11 mouse cellular contexts compared by ENCODE assay signal in the genomic region with DNA sequence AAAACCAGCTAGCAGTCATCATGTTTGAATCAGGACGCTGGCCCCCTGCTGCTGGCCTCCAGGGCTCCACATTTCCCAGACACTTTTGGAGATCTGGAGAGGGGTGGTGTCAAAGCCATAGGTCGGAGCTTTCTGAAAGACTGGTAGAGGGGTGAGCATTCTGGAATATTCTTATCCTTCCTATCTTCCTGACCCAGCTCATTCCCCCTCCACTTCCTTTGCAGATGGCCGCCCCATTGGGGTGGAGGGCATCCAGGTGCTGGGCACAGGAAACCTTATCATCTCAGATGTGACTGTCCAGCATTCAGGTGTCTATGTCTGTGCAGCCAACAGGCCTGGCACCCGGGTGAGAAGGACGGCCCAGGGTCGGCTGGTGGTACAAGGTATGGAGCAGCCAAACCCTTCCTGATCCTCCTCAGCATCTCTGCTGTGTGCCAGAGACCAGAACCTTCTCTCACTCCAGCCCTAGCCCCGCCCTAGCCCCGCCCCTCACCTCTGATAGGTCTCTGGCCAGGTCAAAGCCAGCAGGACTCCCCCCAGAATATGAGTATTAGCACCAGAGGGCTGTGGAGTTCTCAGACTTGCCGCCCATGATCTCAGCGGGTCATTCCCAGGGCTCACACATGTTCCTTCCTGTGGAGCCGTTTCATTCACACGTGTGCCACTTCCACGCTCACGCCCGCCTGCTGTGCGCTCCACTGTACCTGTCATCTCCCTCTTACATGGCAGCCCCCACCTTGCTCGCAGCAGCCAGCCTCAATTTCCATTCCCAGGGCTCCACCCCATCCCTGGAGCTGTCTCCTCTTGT. TPM values are rescaled to one million over a fixed set of nuclear protein-coding genes. Genes with fewer than 3 reads are reported as not detected.
DNase-seq lines count a peak whose midpoint lies in the region; ATAC-seq lines count a peak whose summit lies in the region.
"Had no signal": no experiment of that assay in that cellular context is flagged by ENCODE, and none has a peak within 500 bp of the region (broad histone marks: within the 10 kb centered on the region; RNA-seq: fewer than 3 reads in every experiment).

No protein-coding gene starts in this region.

- H3K4me2 ChIP-seq in kidney, embryonic 15.5 days, result peak overlapping the region; percentile 45
- 0 out of 2 replicates have a peak overlapping the region, but pooled peaks have one; percentile 29 for H3K4me2 ChIP-seq in embryonic facial prominence, embryonic 14.5 days (ENCODE audit: low read depth, low read length)
- H3K4me2 ChIP-seq in limb, embryonic 13.5 days (replicated peaks), result peak overlapping the region; percentile 37
- H3K4me2 ChIP-seq in neural tube, embryonic 15.5 days, result peak overlapping the region; percentile 26; the same call in 1 of the 2 replicates

- 23% methylated on average over 17 of the region's 17 CpGs for WGBS in kidney, embryonic 15.5 days
- WGBS in embryonic facial prominence, embryonic 14.5 days, result 41% methylated on average over 17 of the region's 17 CpGs
- 20% methylated on average over 17 of the region's 17 CpGs for WGBS in limb, embryonic 13.5 days
- WGBS in neural tube, embryonic 15.5 days, result 32% methylated on average over 17 of the region's 17 CpGs

- no peak overlapping the region for H3K4me3 ChIP-seq in kidney, embryonic 15.5 days (replicated peaks)
- H3K4me3 ChIP-seq in embryonic facial prominence, embryonic 14.5 days (ENCODE audit: low read depth, low read length), result no peak overlapping the region
- H3K4me3 ChIP-seq in limb, embryonic 13.5 days, result no peak overlapping the region
- H3K4me3 ChIP-seq in neural tube, embryonic 15.5 days (replicated peaks), result no peak overlapping the region

- no peak overlapping the region for H3K27ac ChIP-seq in kidney, embryonic 15.5 days
- H3K27ac ChIP-seq in embryonic facial prominence, embryonic 14.5 days (replicated peaks; ENCODE audit: low read depth, low read length), result no peak overlapping the region
- H3K27ac ChIP-seq in limb, embryonic 13.5 days, result no peak overlapping the region
- H3K27ac ChIP-seq in neural tube, embryonic 15.5 days (replicated peaks), result peak overlapping the region; percentile 77

- H3K27me3 ChIP-seq in kidney, embryonic 15.5 days, result peaks cover 21% of the 10 kb centered on the region
- no peaks in the 10 kb centered on the region for H3K27me3 ChIP-seq in embryonic facial prominence, embryonic 14.5 days (replicated peaks; ENCODE audit: control insufficient read depth, insufficient read depth, low read length)
- peaks cover 88% of the 10 kb centered on the region for H3K27me3 ChIP-seq in limb, embryonic 13.5 days
- no peaks in the 10 kb centered on the region for H3K27me3 ChIP-seq in neural tube, embryonic 15.5 days (replicated peaks)

- no peaks in the 10 kb centered on the region for H3K9me3 ChIP-seq in kidney, embryonic 15.5 days (replicated peaks)
- H3K9me3 ChIP-seq in embryonic facial prominence, embryonic 14.5 days (ENCODE audit: control insufficient read depth, low read length), result no peaks in the 10 kb centered on the region
- H3K9me3 ChIP-seq in limb, embryonic 13.5 days, result no peaks in the 10 kb centered on the region
- no peaks in the 10 kb centered on the region for H3K9me3 ChIP-seq in neural tube, embryonic 15.5 days (replicated peaks)

- DNase-seq in kidney, adult 8-10 months, result no peak
- no peak for DNase-seq in embryonic facial prominence, embryonic 14.5 days (ENCODE audit: low spot score)
- no peak for DNase-seq in ovary, postnatal 10 days (ENCODE audit: low spot score)
- no peak for DNase-seq in gastrocnemius, adult 18-20 months (ENCODE audit: low spot score)
- DNase-seq in spleen, adult 12 weeks (ENCODE audit: low spot score), result no peak
- DNase-seq: cerebellum, adult 11-12 months; lung, adult 2 months had no signal

- 0 out of 2 replicates have a peak, but pooled peaks have one; percentile 7 for ATAC-seq in kidney, embryonic 15.5 days (replicated peaks; ENCODE audit: low FRiP score)
- no peak for ATAC-seq in embryonic facial prominence, embryonic 14.5 days (ENCODE audit: low read depth)
- ATAC-seq in limb, embryonic 13.5 days (ENCODE audit: low FRiP score, low read depth), result no peak
- no peak for ATAC-seq in neural tube, embryonic 15.5 days (ENCODE audit: low FRiP score)

- H3K4me1 ChIP-seq in kidney, embryonic 15.5 days, result peaks cover 57% of the 10 kb centered on the region
- H3K4me1 ChIP-seq in embryonic facial prominence, embryonic 14.5 days (ENCODE audit: control insufficient read depth, insufficient read depth, low read length), result peaks cover 22% of the 10 kb centered on the region
- H3K4me1 ChIP-seq in limb, embryonic 13.5 days, result peaks cover 48% of the 10 kb centered on the region
- peaks cover 66% of the 10 kb centered on the region for H3K4me1 ChIP-seq in neural tube, embryonic 15.5 days

- H3K9ac ChIP-seq in kidney, embryonic 15.5 days, result no peak overlapping the region
- H3K9ac ChIP-seq in embryonic facial prominence, embryonic 14.5 days (ENCODE audit: low read depth, low read length), result no peak overlapping the region
- no peak overlapping the region for H3K9ac ChIP-seq in limb, embryonic 13.5 days
- H3K9ac ChIP-seq in neural tube, embryonic 15.5 days (replicated peaks), result 0 out of 2 replicates have a peak overlapping the region, but pooled peaks have one; percentile 10

- H3K36me3 ChIP-seq in kidney, embryonic 15.5 days, result peaks cover 17% of the 10 kb centered on the region
- 0 out of 2 replicates have a peak, but pooled peaks cover 3% of the 10 kb centered on the region for H3K36me3 ChIP-seq in embryonic facial prominence, embryonic 14.5 days (ENCODE audit: control insufficient read depth, insufficient read depth, low read length)
- no peaks in the 10 kb centered on the region for H3K36me3 ChIP-seq in limb, embryonic 13.5 days
- H3K36me3 ChIP-seq in neural tube, embryonic 15.5 days, result peaks cover 18% of the 10 kb centered on the region

RNA-seq across cellular contexts. Expression of gene Parp16, which starts 15.1 kb away (rescaled TPM):
- 7.9 and 8.1 TPM in 2 replicates for polyA plus RNA-seq in kidney, embryonic 15.5 days (2015; fragmentation: Nextera tagmentation; extraction: Ambion mirVana)
- polyA plus RNA-seq in embryonic facial prominence, embryonic 14.5 days (2014; fragmentation: Nextera tagmentation; extraction: Ambion mirVana), result 6.9 and 7.2 TPM in 2 replicates
- polyA plus RNA-seq in limb, embryonic 13.5 days (2015; fragmentation: Nextera tagmentation; extraction: Ambion mirVana), result 7.0 and 7.1 TPM in 2 replicates
- polyA plus RNA-seq in neural tube, embryonic 15.5 days (2015; fragmentation: Nextera tagmentation; extraction: Ambion mirVana), result 6.4 and 8.9 TPM in 2 replicates
- total RNA-seq in gastrocnemius, adult 18-20 months (2021), result 1 to 10 TPM; 3.6 to 3.7 TPM

RNA-seq across cellular contexts. Expression of gene Igdcc3, which starts 39.0 kb away (rescaled TPM):
- 3.5 and 4.2 TPM in 2 replicates for polyA plus RNA-seq in kidney, embryonic 15.5 days (2015; fragmentation: Nextera tagmentation; extraction: Ambion mirVana)
- polyA plus RNA-seq in embryonic facial prominence, embryonic 14.5 days (2014; fragmentation: Nextera tagmentation; extraction: Ambion mirVana), result 1.1 and 1.4 TPM in 2 replicates
- polyA plus RNA-seq in limb, embryonic 13.5 days (2015; fragmentation: Nextera tagmentation; extraction: Ambion mirVana), result 1.2 and 2.1 TPM in 2 replicates
- 7.9 and 8.9 TPM in 2 replicates for polyA plus RNA-seq in neural tube, embryonic 15.5 days (2015; fragmentation: Nextera tagmentation; extraction: Ambion mirVana)
- under 1 TPM; 0.21 to 0.32 TPM for total RNA-seq in gastrocnemius, adult 18-20 months (2021)
- total RNA-seq: hematopoietic stem cell, adult 5-6 weeks had no signal
